Mouse (Mus musculus) T-helper 17 cell (primary cell): ENCODE measurements around the gene Cs.

Experiments
- in situ Hi-C, 2 experiments: fragments of 300-600 bp; cut with MboI, MseI; formaldehyde crosslinking; loops; 1 replicate in 1 of 2; 2 replicates in 1 of 2; pipeline ENCODE4 v1.15.1; 2025; ENCODE audit warnings: high pct_unique_total_duplicates in 2 of 2

The Cs gene

DNA sequence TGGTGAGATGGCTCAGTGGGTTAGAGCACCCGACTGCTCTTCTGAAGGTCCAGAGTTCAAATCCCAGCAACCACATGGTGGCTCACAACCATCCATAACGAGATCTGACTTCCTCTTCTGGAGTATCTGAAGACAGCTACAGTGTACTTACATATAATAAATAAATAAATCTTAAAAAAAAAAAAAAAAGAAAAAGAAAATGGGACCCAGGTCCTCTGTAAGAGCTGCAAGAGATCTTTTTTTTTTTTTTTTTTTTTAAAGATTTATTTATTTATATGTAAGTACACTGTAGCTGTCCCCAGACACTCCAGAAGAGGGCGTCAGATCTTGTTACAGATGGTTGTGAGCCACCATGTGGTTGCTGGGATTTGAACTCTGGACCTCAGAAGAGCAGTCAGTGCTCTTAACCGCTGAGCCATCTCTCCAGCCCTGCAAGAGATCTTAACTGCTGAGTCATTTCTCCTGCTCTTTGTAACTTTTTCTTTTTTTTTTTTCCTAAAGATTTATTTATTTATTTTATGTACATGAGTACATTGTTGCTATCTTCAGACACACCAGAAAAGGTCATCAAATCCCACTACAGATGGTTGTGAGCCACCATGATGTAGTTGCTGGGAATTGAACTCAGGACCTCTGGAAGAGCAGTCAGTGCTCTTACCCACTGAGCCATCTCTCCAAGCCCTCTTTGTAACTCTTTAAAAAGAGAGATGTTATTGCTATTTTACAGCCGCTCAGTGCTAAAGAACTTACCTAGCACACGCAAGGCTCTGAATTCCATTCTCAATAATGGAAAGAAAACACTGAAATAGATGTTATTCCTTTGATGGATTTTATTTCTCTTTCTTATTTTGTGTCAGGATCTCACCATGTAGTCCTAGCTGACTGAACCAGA is 4.9 kb upstream of the Cs start:
- in situ Hi-C loops = loop anchor here in 1 of 2 experiments (10.0 kb wide), 2 partner anchors 122 to 1008 kb away; partner anchors contain the start of genes Arhgap9 and Smarcc2

GRCm38 (mm10) chr10:128335582-128335981 is 2.0 kb upstream of the Cs start:
- in situ Hi-C loops = loop anchor here in 1 of 2 experiments (10.0 kb wide), 2 partner anchors 119 to 1011 kb away; partner anchors contain the start of genes Arhgap9 and Smarcc2

DNA sequence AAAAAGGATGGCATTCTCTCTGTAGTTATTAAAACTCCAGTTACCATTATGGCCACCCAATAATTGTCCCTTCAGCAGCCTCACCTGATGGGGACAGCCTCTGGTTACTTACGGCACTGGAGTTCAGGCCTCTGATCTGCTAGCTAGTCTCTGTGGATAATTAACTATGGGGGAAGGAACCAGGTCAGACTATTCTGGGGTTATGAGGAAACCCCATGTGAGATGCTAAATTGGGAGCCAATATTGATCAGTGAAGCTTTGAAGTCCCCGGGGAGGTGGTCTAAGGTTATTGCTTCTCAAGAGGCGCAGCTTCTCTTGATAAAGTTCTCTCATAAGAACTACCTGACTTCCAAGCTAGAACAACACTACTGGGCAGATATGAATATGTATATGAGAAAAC is 1.3 kb upstream of the Cs start:
- in situ Hi-C loops = loop anchor here in 1 of 2 experiments (10.0 kb wide), 2 partner anchors 119 to 1011 kb away; partner anchors contain the start of genes Arhgap9 and Smarcc2

DNA sequence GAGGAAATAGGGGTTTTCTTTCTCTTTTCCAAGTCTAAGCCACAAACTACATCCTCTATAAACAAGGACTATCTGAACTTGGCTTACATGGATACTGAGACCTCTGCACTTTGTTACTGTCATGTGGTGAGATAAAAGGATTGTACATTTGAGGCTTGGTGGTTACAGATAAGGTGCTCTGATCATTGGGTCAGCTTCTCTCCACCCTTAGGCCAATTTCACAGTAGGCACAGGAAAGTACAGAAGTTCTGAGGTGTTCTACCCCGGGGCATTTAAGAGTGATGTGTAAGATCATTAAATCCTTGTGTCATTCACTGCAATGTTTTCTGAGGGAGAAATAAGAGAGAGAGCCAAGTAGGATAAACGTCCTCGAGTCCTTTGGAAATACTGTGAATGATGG is 937 bp upstream of the Cs start:
- in situ Hi-C loops = loop anchor here in 1 of 2 experiments (10.0 kb wide), 2 partner anchors 118 to 1012 kb away; partner anchors contain the start of genes Arhgap9 and Smarcc2

- in situ Hi-C loops = loop anchor here in 1 of 2 experiments (10.0 kb wide), 2 partner anchors 116 to 1014 kb away; partner anchors contain the start of genes Arhgap9 and Smarcc2
Observed at GRCm38 (mm10) chr10:128338415-128338814, 881 bp downstream of the Cs start.

- in situ Hi-C loops = loop anchor here in 1 of 2 experiments (10.0 kb wide), 2 partner anchors 116 to 1014 kb away; partner anchors contain the start of genes Arhgap9 and Smarcc2
Observed at GRCm38 (mm10) chr10:128338948-128339347, 1.4 kb downstream of the Cs start.

DNA sequence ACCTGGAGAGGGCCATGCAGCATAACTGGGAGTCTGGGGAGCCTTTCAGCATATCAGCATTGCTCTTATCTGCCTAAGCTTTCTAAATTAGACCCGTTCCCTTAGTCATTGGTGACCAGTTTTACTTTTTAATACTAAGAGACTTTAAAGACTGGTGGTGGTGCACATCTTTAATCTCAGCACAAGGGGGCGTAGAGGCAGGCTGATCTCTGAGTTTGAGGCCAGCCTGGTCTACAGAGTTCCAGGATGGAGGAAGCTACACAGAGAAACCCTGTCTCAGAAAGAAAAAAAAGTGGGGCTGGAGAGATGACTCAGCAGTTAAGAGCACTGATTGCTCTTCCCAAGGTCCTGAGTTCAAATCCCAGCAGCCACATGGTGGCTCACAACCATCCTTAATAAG is 2.7 kb downstream of the Cs start:
- in situ Hi-C loops = no loop called here

DNA sequence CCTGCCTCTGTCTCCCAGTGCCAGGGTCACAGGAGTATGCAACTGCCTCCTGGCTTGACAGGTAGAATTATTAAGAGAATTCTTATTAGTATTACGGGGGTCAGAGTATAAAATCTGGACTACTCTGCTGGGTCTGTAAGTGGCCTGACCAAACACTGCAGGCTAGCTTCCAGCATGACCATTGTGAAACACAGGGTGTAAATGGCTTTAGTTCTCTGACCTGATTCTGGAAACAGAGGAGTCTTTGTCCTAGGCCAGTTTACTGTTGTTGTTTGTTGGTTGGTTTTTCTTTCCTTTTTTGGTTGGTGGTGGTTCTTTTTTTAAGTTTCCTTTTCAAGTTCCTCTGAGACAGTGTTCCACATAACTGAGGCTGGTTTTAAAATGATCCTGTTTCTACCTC is 5.9 kb downstream of the Cs start:
- in situ Hi-C loops = no loop called here

DNA sequence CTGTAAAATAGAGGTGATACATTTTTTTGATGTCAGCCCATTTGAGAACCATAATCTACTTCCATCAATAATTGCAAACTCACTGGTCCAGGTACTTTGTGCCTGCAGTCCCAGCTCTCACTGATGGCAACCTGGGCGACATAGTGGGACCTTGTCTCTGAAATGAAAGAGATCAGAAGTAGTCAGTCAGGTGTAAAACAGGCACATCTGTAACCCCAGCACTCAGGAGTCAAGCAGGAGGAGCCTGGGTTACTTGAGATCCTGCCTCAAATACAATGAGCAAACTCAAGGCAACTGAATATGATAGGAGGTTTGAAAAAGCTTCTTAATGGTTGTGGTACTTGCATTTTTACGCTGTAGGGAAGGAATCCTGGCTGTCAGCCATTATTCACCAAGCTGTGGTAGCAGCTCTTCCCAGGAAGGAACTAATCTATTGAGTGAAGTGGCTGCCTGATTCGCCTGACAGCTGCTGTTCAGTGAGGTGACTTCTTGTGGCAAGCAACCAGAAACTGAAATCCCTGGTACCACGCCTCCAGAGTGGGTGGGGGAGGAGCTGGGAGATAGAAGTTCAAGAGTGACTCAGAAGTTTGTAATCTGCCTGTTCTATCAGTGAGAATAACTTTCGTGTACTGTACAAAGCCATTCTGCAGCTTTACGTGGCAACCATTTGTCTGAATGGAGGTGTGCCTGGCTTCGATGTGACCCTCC is 7.2 kb downstream of the Cs start:
- in situ Hi-C loops = no loop called here

DNA sequence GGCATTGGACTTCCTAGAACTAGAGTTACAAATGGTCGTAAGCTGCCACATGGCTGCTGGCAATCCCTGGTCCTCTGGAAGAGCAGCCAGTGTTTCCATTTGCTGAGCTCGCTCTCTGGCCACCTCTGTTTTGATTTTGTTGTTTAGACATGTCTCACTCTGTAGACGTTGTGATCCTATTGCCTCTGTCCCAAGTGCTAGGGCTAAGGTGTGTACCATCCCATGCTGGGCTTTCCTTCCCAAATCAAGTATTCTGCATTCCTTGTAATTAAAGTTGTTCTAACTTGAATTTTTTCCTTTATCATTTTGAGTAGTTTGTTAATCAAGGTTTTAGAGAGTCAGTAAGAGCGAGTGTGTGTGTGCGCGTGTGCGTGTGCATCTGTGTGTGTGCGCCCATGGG is 10.0 kb downstream of the Cs start:
- in situ Hi-C loops = no loop called here

- in situ Hi-C loops = no loop called here
Observed at GRCm38 (mm10) chr10:128358796-128359195, 21.3 kb downstream of the Cs start.

GRCm38 (mm10) chr10:128359226-128359625 is 21.7 kb downstream of the Cs start:
- in situ Hi-C loops = no loop called here

DNA sequence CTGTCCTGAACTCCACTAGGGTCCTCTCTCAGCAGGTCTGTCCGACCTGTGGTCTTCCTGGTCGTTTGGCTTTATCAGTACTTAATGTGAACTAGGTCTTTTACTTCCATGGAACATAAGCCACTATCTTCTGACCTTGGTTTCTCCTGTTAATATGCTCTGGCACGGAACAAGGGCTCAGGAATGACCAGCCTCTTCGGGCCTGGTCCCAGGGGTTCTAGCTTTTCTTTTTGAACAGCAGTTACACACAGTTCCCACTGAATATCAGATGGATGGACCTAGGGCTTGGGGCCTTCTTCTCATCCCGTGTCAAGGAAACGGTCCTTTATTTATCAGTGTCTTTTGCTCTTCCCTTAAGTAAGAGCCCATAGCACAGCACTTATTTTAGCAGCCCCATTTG is 24.3 kb downstream of the Cs start:
- in situ Hi-C loops = loop anchor here in 1 of 2 experiments (10.0 kb wide), 1 partner anchor 1973 kb away; no protein-coding TSS in a partner anchor

GRCm38 (mm10) chr10:128362568-128362967 is 25.0 kb downstream of the Cs start:
- in situ Hi-C loops = loop anchor here in 1 of 2 experiments (10.0 kb wide), 1 partner anchor 1972 kb away; no protein-coding TSS in a partner anchor

DNA sequence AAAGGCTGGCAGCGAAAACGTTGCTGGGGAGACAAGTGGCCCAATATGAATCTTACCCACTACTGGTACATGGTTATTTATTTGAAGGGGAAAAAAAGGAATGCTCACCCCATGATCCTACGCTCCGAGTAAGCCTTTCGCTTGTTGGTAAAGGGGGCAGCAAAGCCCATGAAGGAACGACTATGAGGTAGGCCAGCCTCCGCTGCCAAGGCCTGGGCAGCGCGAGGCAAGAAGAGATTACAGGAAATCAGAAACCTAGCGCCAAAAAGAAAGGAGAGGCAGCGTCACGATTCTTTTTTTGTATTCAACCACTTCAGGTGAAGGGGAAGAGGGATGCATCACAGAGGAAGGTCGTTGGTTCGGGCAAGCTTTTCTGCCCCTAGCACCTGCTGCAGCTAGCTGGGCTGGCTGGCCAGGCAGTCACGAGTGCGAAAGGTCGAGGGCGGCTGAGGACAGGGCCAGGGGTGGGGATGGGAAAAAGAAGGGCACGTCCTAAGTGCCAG is 30.4 kb downstream of the Cs start:
- in situ Hi-C loops = loop anchor here in 1 of 2 experiments (10.0 kb wide), 1 partner anchor 1967 kb away; no protein-coding TSS in a partner anchor

GRCm38 (mm10) chr10:128368402-128369217 is 31.1 kb downstream of the Cs start, which contains the start of gene Coq10a:
Gene Coq10a, minus strand, starts transcription at chr10:128368997.
- in situ Hi-C loops = loop anchor here in 1 of 2 experiments (10.0 kb wide), 1 partner anchor 1966 kb away; no protein-coding TSS in a partner anchor

GRCm38 (mm10) chr10:128369218-128369543 is 31.6 kb downstream of the Cs start:
- in situ Hi-C loops = loop anchor here in 1 of 2 experiments (10.0 kb wide), 1 partner anchor 1966 kb away; no protein-coding TSS in a partner anchor

GRCm38 (mm10) chr10:128369599-128369998 is 32.1 kb downstream of the Cs start:
- in situ Hi-C loops = loop anchor here in 1 of 2 experiments (10.0 kb wide), 1 partner anchor 1965 kb away; no protein-coding TSS in a partner anchor

- in situ Hi-C loops = loop anchor here (5.0 kb wide), 2 partner anchors 72 to 87 kb away; partner anchors contain the start of gene Smarcc2 (in 1 of the 2)
Observed at GRCm38 (mm10) chr10:128370021-128370420, 32.5 kb downstream of the Cs start.

DNA sequence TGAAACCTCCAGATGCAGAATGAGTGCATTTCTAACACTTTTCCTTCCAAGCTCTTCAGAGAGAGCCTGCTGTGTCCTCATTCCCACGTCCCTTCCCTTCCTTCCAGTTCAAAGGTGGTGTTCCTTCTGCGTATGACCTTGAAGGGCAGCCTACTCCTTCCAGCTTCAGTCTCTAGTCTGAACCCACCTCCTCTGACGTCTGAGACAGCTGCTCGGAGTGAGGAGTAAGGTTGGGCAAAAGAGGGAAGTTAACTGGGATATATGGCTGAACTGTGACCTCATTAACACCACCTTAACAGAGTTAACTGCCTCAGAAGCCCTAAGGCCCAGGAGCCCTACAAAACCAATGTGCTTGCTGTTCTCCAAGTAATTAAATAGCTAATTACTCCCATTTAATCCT is 33.1 kb downstream of the Cs start:
- in situ Hi-C loops = loop anchor here (5.0 kb wide), 2 partner anchors 72 to 87 kb away; partner anchors contain the start of gene Smarcc2 (in 1 of the 2)
